Mouse (Mus musculus): ENCODE data around the gene Nudt9.

Gene Nudt9

DNA sequence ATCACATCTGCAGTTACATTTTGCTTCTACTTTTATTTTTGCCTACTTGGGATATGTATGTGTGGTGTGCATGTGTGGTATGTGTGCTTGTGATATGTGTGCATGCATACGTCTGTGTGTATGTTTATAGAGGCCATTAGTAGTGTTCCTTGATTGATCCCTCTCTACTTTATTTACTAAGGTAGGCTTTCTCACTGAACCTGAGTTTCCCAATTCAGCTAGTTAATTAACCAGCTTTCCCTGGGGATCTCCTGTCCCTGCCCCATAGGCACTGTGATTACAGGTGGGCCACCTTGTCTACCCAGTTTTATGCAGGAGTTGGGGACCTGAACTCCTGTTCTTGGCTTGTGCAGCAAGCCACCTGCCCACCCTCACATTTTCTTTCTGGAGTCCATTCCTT, 9.4 kb upstream of the Nudt9 start:
- DNase-seq (ENCODE audit: low read depth, low spot score) = no peak

GRCm38 (mm10) chr5:104039154-104039932, 6.8 kb upstream of the Nudt9 start:
- peak; percentile 64 for DNase-seq (ENCODE audit: low read depth, low spot score)

DNA sequence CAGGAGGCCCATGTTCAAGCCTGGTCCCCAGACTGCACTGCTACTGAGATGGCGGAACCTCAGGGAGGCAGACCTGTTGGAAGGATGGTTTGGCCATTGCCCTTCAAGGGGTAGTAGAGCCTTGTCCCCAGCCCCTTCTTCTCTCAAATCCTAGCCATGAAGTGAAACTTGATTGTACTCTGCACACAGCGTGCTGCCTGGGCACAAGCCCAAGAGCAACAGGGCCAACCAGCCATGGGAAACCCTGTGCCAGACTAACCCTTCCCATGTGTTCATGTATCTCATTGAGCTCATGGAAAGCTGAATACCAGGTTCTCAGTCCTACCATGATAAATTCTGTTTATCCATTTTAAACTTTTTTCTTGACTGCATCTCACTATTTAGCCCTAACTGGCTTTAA, 3.2 kb upstream of the Nudt9 start:
- no peak for DNase-seq (ENCODE audit: low read depth, low spot score)

- DNase-seq (ENCODE audit: low read depth, low spot score) = no peak
Observed at GRCm38 (mm10) chr5:104043704-104044103, 2.4 kb upstream of the Nudt9 start.

- DNase-seq (ENCODE audit: low read depth, low spot score) = no peak
Observed at GRCm38 (mm10) chr5:104047200-104048105, 1.3 kb downstream of the Nudt9 start.

- peak; percentile 25 for DNase-seq (ENCODE audit: low read depth, low spot score)
Observed at GRCm38 (mm10) chr5:104048139-104048538, 2.0 kb downstream of the Nudt9 start.

GRCm38 (mm10) chr5:104052956-104053355, 6.8 kb downstream of the Nudt9 start:
- peak; percentile 86 for DNase-seq (ENCODE audit: low read depth, low spot score)

- no peak for DNase-seq (ENCODE audit: low read depth, low spot score)
Observed at GRCm38 (mm10) chr5:104054938-104055337, 8.8 kb downstream of the Nudt9 start.

GRCm38 (mm10) chr5:104055816-104056215, 9.7 kb downstream of the Nudt9 start:
- DNase-seq (ENCODE audit: low read depth, low spot score) = no peak

- no peak for DNase-seq (ENCODE audit: low read depth, low spot score)
Observed at GRCm38 (mm10) chr5:104056295-104056694, 10.2 kb downstream of the Nudt9 start.

DNA sequence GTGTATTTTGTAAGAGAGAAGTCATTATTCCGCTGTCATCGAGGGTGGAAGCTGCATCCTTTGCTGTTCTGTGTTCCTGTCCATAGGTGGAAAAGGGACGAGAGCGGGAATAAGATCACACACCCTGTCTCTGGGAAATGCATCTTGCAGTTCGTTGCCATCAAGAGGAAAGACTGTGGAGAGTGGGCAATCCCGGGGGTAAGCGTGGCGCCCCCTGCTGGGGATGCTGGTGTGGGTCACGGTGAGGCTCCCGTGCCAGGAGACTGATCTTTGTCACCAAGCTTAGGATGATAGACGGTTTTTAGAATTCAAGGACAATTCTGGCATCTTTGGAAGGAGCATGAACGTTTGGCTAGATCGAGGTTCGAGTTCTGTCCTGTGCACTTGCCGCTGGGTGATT, 11.9 kb downstream of the Nudt9 start:
- DNase-seq (ENCODE audit: low read depth, low spot score) = peak; percentile 53

GRCm38 (mm10) chr5:104059628-104060027, 13.5 kb downstream of the Nudt9 start:
- DNase-seq (ENCODE audit: low read depth, low spot score) = no peak

- DNase-seq (ENCODE audit: low read depth, low spot score) = no peak
Observed at GRCm38 (mm10) chr5:104060429-104060828, 14.3 kb downstream of the Nudt9 start.

GRCm38 (mm10) chr5:104061936-104062772, 16.0 kb downstream of the Nudt9 start:
- DNase-seq (ENCODE audit: low read depth, low spot score) = peak; percentile 71

- no peak for DNase-seq (ENCODE audit: low read depth, low spot score)
Observed at GRCm38 (mm10) chr5:104062773-104063551, 16.9 kb downstream of the Nudt9 start.

DNA sequence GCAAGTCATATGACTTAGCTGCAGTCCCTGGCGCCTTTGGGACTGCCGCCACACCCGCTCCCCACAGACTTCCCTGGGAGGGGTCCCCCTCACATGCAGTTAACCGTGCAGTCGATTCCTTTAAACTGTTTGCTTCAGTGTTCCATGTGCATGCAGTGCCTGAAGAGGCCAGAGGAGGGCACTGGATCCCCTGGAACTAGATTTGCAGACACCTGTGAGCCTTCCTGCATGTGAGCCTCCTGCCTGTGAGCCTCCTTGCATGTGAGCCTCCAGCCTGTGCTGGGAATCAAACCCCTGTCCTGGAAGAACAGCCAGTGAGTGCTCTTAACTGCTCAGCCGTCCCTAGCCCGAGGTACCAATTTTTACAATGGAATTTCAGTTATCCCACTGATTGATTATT, 22.6 kb downstream of the Nudt9 start:
- peak; percentile 56 for DNase-seq (ENCODE audit: low read depth, low spot score)

- no peak for DNase-seq (ENCODE audit: low read depth, low spot score)
Observed at GRCm38 (mm10) chr5:104071048-104071447, 24.9 kb downstream of the Nudt9 start.

DNA sequence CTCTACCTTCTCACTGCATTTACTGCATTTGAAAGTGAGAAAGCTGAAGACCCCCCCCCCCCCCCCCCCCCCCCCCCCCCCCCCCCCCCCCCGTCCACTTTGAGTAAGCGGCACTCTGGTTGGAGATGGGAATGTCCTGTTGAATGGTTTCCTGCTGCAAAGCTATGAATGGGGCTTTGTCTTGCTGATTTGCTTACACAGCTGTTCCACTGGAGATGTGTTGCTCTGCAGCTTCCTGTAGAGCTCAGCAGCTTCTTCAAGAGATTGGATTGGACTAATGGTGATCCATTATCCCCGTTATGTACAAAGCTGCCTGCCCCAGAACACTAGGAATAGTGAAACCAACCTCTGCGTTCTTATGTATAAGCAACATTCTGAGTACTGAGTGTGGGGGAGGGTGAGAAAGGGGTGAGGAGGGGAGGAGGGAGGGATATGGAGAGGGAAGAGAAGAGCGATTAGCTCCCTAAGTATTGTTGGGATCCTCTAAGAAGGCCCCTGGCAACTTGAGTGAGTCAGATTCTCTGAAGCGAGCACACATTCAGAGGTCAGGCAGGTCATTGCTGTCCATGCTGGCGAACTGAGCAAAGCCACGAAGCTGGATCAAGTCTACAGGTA, 26.3 kb downstream of the Nudt9 start:
- DNase-seq (ENCODE audit: low read depth, low spot score) = peak; percentile 73

GRCm38 (mm10) chr5:104073602-104074001, 27.5 kb downstream of the Nudt9 start:
- DNase-seq (ENCODE audit: low read depth, low spot score) = no peak

GRCm38 (mm10) chr5:104074388-104074787, 28.3 kb downstream of the Nudt9 start:
- DNase-seq (ENCODE audit: low read depth, low spot score) = peak; percentile 83
